Mouse (Mus musculus): ENCODE results near the gene Prl3d1.
"Not testable (repeated sequence)": the region's sequence is repeated elsewhere in the genome, so short reads cannot be mapped to it uniquely, and the experiment has no call there.

Gene Prl3d1

GRCm38 (mm10) chr13:27093890-27094289 lies at the start of gene Prl3d1:
TSS of gene Prl3d1 (plus strand) at chr13:27094190.
- DNase-seq (ENCODE audit: low spot score): not testable (repeated sequence)

GRCm38 (mm10) chr13:27057270-27057669 lies 36.7 kb upstream of the Prl3d1 start, which contains the start of gene Prl:
TSS of gene Prl (plus strand) at chr13:27057570.
- no peak for DNase-seq (ENCODE audit: low spot score)

GRCm38 (mm10) chr13:27059177-27059576 lies 34.8 kb upstream of the Prl3d1 start:
- no peak for DNase-seq (ENCODE audit: low spot score)

- not testable (repeated sequence) for DNase-seq (ENCODE audit: low spot score)
These were observed 27.4 kb downstream of the Prl3d1 start, which contains the start of gene Prl3d2 for GRCm38 (mm10) chr13:27121398-27121797. TSS of gene Prl3d2 (plus strand) at chr13:27121698.

- DNase-seq (ENCODE audit: low spot score): no peak
These were observed 54.3 kb downstream of the Prl3d1 start for GRCm38 (mm10) chr13:27148264-27148663.
